Mouse (Mus musculus) heart, embryonic 11.5 days (tissue): ENCODE measurements at regions not wholly inside any gene's neighbourhood (a gene's known extent, or its start where the extent isn't known, plus 50 kb on each side); places are given as distances from the start of the nearest gene placed in this dataset.

Source experiments
- ATAC-seq: fragments of 200-750 bp; cut with Nextera tagmentation; replicated peaks from 2 replicates; pipeline ENCODE4 v1.8.0; 2017; ENCODE audit warnings: moderate library complexity; ENCODE audit not compliant: insufficient number of reproducible peaks, low FRiP score, low TSS enrichment
- H3K27ac ChIP-seq: fragments of 300-500 bp; sonication (generic); 2 replicates; pipeline ENCODE4 v1.5.1; 2014; ENCODE audit warnings: mild to moderate bottlenecking, low read depth, low read length
- H3K27me3 ChIP-seq: fragments of 300-500 bp; sonication (generic); 2 replicates; pipeline ENCODE4 v1.6.1; 2014; ENCODE audit warnings: mild to moderate bottlenecking, low read length, mixed read lengths; ENCODE audit not compliant: control insufficient read depth, insufficient read depth
- H3K36me3 ChIP-seq: fragments of 300-500 bp; sonication (generic); 2 replicates; pipeline ENCODE4 v1.6.1; 2014; ENCODE audit warnings: mild to moderate bottlenecking, low read length, moderate library complexity, mixed read lengths; ENCODE audit not compliant: control insufficient read depth, insufficient read depth
- H3K4me1 ChIP-seq: fragments of 300-500 bp; sonication (generic); 2 replicates; pipeline ENCODE4 v1.6.1; 2014; ENCODE audit warnings: low read length; ENCODE audit not compliant: control insufficient read depth, insufficient read depth
- H3K4me2 ChIP-seq: fragments of 300-500 bp; sonication (generic); 2 replicates; pipeline ENCODE4 v1.6.1; 2014; ENCODE audit warnings: mild to moderate bottlenecking, moderate library complexity
- H3K4me3 ChIP-seq: fragments of 300-500 bp; sonication (generic); 2 replicates; pipeline ENCODE4 v1.5.1; 2014; ENCODE audit warnings: low read depth, low read length
- H3K9ac ChIP-seq: fragments of 300-500 bp; sonication (generic); 2 replicates; pipeline ENCODE4 v1.6.1; 2014; ENCODE audit warnings: mild to moderate bottlenecking, low read depth, low read length, moderate library complexity
- H3K9me3 ChIP-seq: fragments of 300-500 bp; sonication (generic); replicated peaks from 2 replicates; pipeline ENCODE4 v1.6.1; 2016; ENCODE audit warnings: low read length; ENCODE audit not compliant: control insufficient read depth
- WGBS: fragments of 180-500 bp; shearing (Covaris S2); extraction: QIAGEN DNeasy Blood & Tissue Kit; methylation state at CpG from one replicate; pipeline ENCODE4 v1.1.7; 2014; ENCODE audit not compliant: insufficient replicate concordance; 5-methylcytosine and 5-hydroxymethylcytosine counted together

DNA sequence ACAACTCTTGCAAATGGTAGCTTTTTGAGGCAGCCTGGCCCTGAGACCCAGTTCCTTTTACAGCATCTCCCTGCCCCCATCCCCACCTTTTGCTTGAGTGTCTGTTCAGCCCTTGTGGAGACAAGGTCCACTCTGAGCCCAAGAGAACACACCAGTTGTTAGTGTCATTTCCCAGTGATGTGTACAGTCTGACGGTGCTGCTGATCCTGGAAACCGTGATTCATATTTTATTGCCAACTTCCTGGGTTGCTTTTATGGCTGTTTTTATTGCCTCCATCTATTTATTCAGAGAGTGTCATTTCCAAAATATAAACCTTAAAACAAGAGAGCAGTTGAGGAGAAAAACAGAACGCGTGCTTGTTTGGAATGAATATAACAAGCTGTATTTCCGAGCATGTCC, 309.6 kb upstream of the Isl1 start:
- H3K27ac ChIP-seq = no peak overlapping the region
- 90% methylated on average over 5 of the region's 5 CpGs for WGBS
- H3K4me1 ChIP-seq = no peaks in the 10 kb centered on the region
- no peaks in the 10 kb centered on the region for H3K9me3 ChIP-seq
- no peaks in the 10 kb centered on the region for H3K27me3 ChIP-seq
- no peak overlapping the region for H3K9ac ChIP-seq
- no peak overlapping the region for H3K4me2 ChIP-seq
- H3K36me3 ChIP-seq = no peaks in the 10 kb centered on the region
- no peak overlapping the region for H3K4me3 ChIP-seq
- no peak for ATAC-seq

DNA sequence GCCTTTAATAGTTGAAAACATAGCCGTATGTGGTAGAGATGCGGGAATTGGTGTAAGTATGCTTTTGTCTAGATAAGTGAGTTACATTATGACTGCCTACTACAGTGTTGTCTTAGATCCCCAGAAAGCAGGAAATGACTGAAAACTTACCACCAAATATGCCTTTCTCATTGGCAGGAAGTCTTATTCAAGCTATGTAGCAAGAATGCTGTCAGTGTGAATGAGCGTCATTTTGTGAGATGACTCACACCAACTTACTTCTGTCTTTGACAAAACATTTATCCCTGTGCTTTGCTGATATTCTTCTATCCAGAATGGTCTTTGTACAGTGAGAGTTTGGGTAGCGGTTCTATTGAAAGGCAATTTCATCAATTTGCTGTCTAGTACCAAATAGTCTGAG, 286.9 kb upstream of the Isl1 start:
- Histone ChIP-seq H3K36me3 (no peaks in the 10 kb centered on the region), H3K27me3 (no peaks in the 10 kb centered on the region), H3K4me3 (no peak overlapping the region), H3K4me2 (no peak overlapping the region), H3K4me1 (no peaks in the 10 kb centered on the region), H3K9ac (no peak overlapping the region), H3K27ac (no peak overlapping the region), H3K9me3 (no peaks in the 10 kb centered on the region)
- 83% methylated on average over 4 of the region's 4 CpGs for WGBS
- ATAC-seq = no peak

DNA sequence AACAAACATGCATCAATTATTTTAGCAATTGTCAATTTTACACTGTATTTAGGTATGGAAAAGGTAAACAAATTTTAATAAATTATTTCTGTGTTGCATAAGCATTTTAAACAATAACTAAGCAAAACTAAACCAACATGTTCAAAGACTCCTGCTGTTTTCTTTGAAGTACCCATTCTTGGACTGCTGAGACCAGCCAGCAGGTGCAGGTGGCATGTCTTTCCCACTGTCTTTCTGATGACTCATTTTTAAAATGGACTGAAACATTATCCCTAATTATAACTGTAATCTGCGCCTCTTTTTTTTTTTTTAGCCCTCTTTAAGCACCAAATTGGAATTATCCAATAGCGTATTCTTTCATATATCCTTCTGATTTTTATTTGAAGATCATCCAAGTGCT, 286.0 kb upstream of the Isl1 start:
- Histone ChIP-seq H3K4me2 (no peak overlapping the region), H3K4me3 (no peak overlapping the region), H3K9me3 (no peaks in the 10 kb centered on the region), H3K27me3 (no peaks in the 10 kb centered on the region), H3K27ac (no peak overlapping the region), H3K4me1 (no peaks in the 10 kb centered on the region), H3K36me3 (no peaks in the 10 kb centered on the region), H3K9ac (no peak overlapping the region)
- ATAC-seq = no peak
- WGBS = 85% methylated on average over 2 of the region's 2 CpGs

DNA sequence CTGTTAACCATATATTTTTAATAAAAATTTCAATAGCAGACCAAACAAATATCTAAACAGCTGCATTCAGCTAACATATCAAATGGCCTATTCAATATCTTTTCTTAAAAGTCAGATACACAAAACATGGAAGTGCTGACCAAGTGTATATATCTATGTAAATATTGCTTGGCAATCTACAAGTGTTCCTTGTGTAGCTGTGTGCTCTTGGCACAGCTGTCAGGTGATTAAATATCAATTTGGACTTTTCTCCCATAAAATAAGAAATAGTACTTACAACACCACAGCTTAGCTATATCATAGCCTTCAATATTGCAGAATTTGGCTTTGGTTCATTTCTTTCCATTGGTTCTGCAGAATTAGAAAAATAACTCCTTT, 266.5 kb upstream of the Isl1 start:
- Histone ChIP-seq H3K4me1 (no peaks in the 10 kb centered on the region), H3K9ac (no peak overlapping the region), H3K4me2 (no peak overlapping the region), H3K27me3 (no peaks in the 10 kb centered on the region), H3K9me3 (no peaks in the 10 kb centered on the region), H3K36me3 (no peaks in the 10 kb centered on the region), H3K4me3 (no peak overlapping the region), H3K27ac (no peak overlapping the region)
- no peak for ATAC-seq

DNA sequence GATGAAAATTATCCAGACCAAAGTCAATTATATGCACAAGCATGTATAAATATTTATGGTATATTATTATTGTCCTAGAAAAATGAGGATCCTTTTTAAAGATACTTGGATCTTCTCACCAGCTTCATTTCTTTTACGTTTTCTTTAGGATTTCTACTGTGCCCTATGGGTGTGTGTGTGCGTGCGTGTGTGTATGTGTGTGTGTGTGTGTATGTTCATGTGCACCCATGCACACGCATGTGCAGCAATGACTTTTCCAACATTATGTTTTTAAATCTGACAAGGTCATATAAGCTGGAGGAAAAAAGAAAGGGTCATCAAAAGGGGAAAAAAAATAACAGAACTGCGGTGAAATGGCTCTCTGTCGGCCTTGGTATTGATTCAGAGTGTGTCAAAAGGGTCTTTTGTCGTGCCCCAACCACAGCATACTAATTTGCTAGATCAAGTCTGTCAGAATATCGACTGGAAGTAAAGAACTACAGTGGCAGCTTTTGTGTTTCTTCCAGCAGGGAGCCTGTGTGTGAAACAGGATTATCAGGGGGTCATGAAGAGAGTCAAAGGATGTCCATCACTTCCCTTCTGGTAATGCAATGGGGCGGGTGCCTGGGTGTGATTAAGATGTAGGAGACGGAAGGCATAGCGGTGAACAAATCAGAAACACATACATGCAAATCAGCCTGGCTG, 265.9 kb upstream of the Isl1 start:
- Histone ChIP-seq H3K4me1 (no peaks in the 10 kb centered on the region), H3K27me3 (no peaks in the 10 kb centered on the region), H3K9me3 (no peaks in the 10 kb centered on the region), H3K9ac (no peak overlapping the region), H3K27ac (no peak overlapping the region), H3K4me2 (no peak overlapping the region), H3K36me3 (no peaks in the 10 kb centered on the region), H3K4me3 (no peak overlapping the region)
- 75% methylated on average over 11 of the region's 11 CpGs for WGBS
- ATAC-seq = no peak

DNA sequence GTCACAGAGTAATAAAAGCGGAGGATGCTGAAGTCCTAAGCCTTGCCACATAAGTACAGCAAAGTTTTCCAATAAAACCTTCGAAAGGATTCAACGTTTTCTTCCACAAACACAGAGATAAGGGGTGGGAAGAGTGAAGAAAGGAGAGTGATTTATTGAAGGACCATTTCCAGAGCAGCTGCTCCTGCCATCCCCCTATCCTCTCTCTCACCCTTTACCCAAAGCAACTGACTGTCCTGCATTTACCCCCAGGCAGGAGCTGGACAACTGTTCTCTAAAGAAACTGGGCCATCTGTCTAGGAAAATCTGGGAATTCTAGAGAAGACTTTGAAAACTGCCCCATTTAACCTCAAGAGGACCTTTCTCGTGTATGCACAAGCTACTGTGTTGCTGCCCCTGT, 245.6 kb upstream of the Isl1 start:
- 53% methylated on average over 4 of the region's 4 CpGs for WGBS
- H3K4me2 ChIP-seq = no peak overlapping the region
- H3K27ac ChIP-seq = no peak overlapping the region
- H3K36me3 ChIP-seq = no peaks in the 10 kb centered on the region
- H3K9ac ChIP-seq = no peak overlapping the region
- ATAC-seq = no peak
- no peak overlapping the region for H3K4me3 ChIP-seq
- H3K4me1 ChIP-seq = no peaks in the 10 kb centered on the region
- H3K9me3 ChIP-seq = no peaks in the 10 kb centered on the region
- H3K27me3 ChIP-seq = no peaks in the 10 kb centered on the region

DNA sequence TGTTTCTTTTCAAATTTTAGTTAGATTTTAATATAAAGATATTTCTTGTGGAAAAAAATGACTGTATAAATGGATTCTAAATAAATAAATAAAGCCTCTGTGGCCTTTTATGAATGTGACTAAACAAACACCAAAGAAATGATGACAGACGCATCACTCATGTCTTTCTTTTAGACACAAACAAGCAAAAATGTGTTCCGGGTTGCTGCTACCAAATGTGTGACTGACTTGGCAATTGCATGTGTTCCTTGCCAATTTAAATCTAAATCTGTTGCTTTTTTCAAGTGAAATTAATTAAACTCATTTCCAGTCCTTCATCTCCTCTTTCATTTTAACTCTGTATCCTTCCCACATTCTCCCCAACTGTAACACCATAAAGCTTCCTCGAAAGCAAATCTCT, 225.7 kb upstream of the Isl1 start:
- no peak overlapping the region for H3K4me2 ChIP-seq
- WGBS = 83% methylated on average over 3 of the region's 3 CpGs
- no peak overlapping the region for H3K9ac ChIP-seq
- H3K9me3 ChIP-seq = no peaks in the 10 kb centered on the region
- no peak overlapping the region for H3K27ac ChIP-seq
- no peak overlapping the region for H3K4me3 ChIP-seq
- H3K36me3 ChIP-seq = no peaks in the 10 kb centered on the region
- no peaks in the 10 kb centered on the region for H3K4me1 ChIP-seq
- no peak for ATAC-seq
- H3K27me3 ChIP-seq = no peaks in the 10 kb centered on the region

DNA sequence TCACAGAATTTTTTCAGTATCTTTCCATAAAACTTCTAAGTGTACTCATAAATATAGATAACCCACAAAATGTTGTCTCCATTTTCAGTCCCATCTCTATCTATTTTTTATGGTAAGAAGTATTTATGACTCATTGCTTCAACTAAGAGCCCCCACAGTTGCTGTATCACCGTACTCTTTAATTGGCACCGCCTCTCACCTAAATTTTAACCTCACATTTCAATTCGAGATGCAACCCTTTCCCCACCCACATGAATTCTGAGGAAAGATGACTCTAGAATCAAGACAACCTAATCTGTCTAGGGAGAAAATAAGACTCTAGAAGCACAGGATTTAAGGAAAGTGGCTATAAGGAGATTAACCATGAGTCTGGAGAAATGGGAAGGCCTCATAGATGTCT, 223.7 kb upstream of the Isl1 start:
- Histone ChIP-seq H3K4me2 (no peak overlapping the region), H3K4me3 (no peak overlapping the region), H3K27ac (no peak overlapping the region), H3K4me1 (no peaks in the 10 kb centered on the region), H3K36me3 (no peaks in the 10 kb centered on the region), H3K27me3 (no peaks in the 10 kb centered on the region), H3K9me3 (no peaks in the 10 kb centered on the region), H3K9ac (no peak overlapping the region)
- WGBS = 81% methylated on average over 3 of the region's 3 CpGs
- ATAC-seq = no peak

DNA sequence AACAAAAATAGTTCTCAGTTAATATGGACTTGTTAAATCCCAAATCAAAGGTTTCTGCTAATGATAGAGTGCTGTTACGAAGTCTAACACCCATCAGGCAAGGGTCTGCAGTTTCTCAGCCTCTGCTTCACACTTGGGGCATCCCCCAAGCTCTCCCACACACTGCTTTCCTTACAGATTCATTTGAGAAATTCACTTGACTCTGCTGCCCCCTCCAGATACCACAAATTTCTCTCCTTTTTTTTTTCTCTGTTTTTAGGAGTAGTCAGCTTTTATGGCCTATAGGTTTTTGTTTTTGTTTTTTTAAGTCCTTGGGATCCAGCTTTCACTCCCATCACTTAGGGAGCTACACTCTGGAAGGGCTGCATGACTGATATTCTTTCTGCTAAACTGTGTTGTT, 218.8 kb upstream of the Isl1 start:
- no peak for ATAC-seq
- Histone ChIP-seq H3K4me1 (no peaks in the 10 kb centered on the region), H3K9me3 (no peaks in the 10 kb centered on the region), H3K9ac (no peak overlapping the region), H3K4me2 (no peak overlapping the region), H3K27me3 (no peaks in the 10 kb centered on the region), H3K27ac (no peak overlapping the region), H3K4me3 (no peak overlapping the region), H3K36me3 (no peaks in the 10 kb centered on the region)
- WGBS = 27% methylated on average over 1 of the region's 1 CpGs
